Comparison of ENCODE assay signal across 21 mouse cellular contexts in genomic region chr8:57520186-57520786, GRCm38 (mm10). TPM values are rescaled to one million over a fixed set of nuclear protein-coding genes. Genes with fewer than 3 reads are reported as not detected.
DNase-seq lines count a peak whose midpoint lies in the region; ATAC-seq and TF ChIP-seq lines count a peak whose summit lies in the region.
"Had no signal": no experiment of that assay in that cellular context is flagged by ENCODE, and none has a peak within 500 bp of the region (broad histone marks: within the 10 kb centered on the region; RNA-seq: fewer than 3 reads in every experiment).

No protein-coding gene starts in this region.

- no peaks in the 10 kb centered on the region; the same call in 1 of the 2 replicates for H3K4me1 ChIP-seq in lung, adult 2 months (ENCODE audit: control insufficient read depth, insufficient read depth, low read length)
- peaks cover 46% of the 10 kb centered on the region for H3K4me1 ChIP-seq in liver, embryonic 13.5 days (replicated peaks)
- H3K4me1 ChIP-seq in midbrain, embryonic 14.5 days (ENCODE audit: control insufficient read depth, insufficient read depth, low read length), result no peaks in the 10 kb centered on the region
- H3K4me1 ChIP-seq: forebrain, embryonic 12.5 days; hindbrain, embryonic 15.5 days; limb, embryonic 15.5 days had no signal

- peak overlapping the region; percentile 83 for H3K27ac ChIP-seq in liver, embryonic 13.5 days
- H3K27ac ChIP-seq in midbrain, embryonic 14.5 days (replicated peaks; ENCODE audit: low read depth, low read length), result no peak overlapping the region
- H3K27ac ChIP-seq: forebrain, embryonic 12.5 days; hindbrain, embryonic 15.5 days; limb, embryonic 15.5 days had no signal

- intact Hi-C loops in left cerebral cortex, postnatal 10 days (cut with DNase I), result no loop called here

- peak overlapping the region; percentile 48 for H3K4me2 ChIP-seq in liver, embryonic 13.5 days
- no peak overlapping the region for H3K4me2 ChIP-seq in midbrain, embryonic 14.5 days (ENCODE audit: low read length)
- H3K4me2 ChIP-seq: forebrain, embryonic 12.5 days; hindbrain, embryonic 15.5 days; limb, embryonic 15.5 days had no signal

- peak; percentile 39 for ATAC-seq in common myeloid progenitor, adult 5-6 weeks (replicated peaks; ENCODE audit: low read depth, poor library complexity, severe bottlenecking)
- ATAC-seq in liver, embryonic 13.5 days (ENCODE audit: low read depth), result peak; percentile 74
- ATAC-seq in midbrain, embryonic 14.5 days (ENCODE audit: low FRiP score, low TSS enrichment), result no peak

- DNase-seq in lung, postnatal 36 days, result peak; percentile 27
- DNase-seq in lung, adult 2 months, result no peak
- DNase-seq in liver, embryonic 13.5 days, result peak; percentile 30
- no peak for DNase-seq in midbrain, embryonic 14.5 days
- DNase-seq in right cerebral cortex, postnatal 14 days, result no peak
- DNase-seq in left cerebral cortex, adult 8-10 months (ENCODE audit: low spot score in 2 of 2), result no peak
- DNase-seq in left cerebral cortex, postnatal 10 days (ENCODE audit: extremely low spot score in 1 of 2, low spot score in 2 of 2), result no peak
- DNase-seq: adrenal gland, postnatal 25 days; cerebellum, adult 2 months; cerebellum, postnatal 36 days; heart, adult 11 months; heart, postnatal 36 days; kidney, adult 11 months; kidney, postnatal 10 days; lung, postnatal 14 days; retina, postnatal 1 day; spleen, adult 18-20 months had no signal

- WGBS in lung, adult 2 months, result 63% methylated on average over 12 of the region's 12 CpGs
- 24% methylated on average over 12 of the region's 12 CpGs for WGBS in liver, embryonic 13.5 days (ENCODE audit: insufficient replicate concordance)
- WGBS in midbrain, embryonic 14.5 days, result 90% methylated on average over 12 of the region's 12 CpGs

- no peak for TF ChIP-seq CTCF in lung, adult 2 months (IDR thresholded peaks at IDR 0.05; ENCODE audit: insufficient read depth, low read length)

- peaks cover 47% of the 10 kb centered on the region for H3K36me3 ChIP-seq in liver, embryonic 13.5 days
- H3K36me3 ChIP-seq in midbrain, embryonic 14.5 days (ENCODE audit: control insufficient read depth, insufficient read depth, low read length), result 0 out of 2 replicates have a peak, but pooled peaks cover 4% of the 10 kb centered on the region
- H3K36me3 ChIP-seq: hindbrain, embryonic 15.5 days had no signal

- H3K4me3 ChIP-seq in lung, adult 2 months (replicated peaks; ENCODE audit: extremely low read depth, low read depth, low read length), result no peak overlapping the region
- 0 out of 2 replicates have a peak overlapping the region, but pooled peaks have one; percentile 6 for H3K4me3 ChIP-seq in liver, embryonic 13.5 days (replicated peaks)
- H3K4me3 ChIP-seq in midbrain, embryonic 14.5 days (replicated peaks; ENCODE audit: low read depth, low read length), result no peak overlapping the region
- H3K4me3 ChIP-seq: forebrain, embryonic 12.5 days; hindbrain, embryonic 15.5 days; limb, embryonic 15.5 days had no signal

- H3K27me3 ChIP-seq in liver, embryonic 13.5 days, result no peaks in the 10 kb centered on the region
- H3K27me3 ChIP-seq in midbrain, embryonic 14.5 days (ENCODE audit: control insufficient read depth, insufficient read depth, low read length), result no peaks in the 10 kb centered on the region
- H3K27me3 ChIP-seq: forebrain, embryonic 12.5 days; hindbrain, embryonic 15.5 days; limb, embryonic 15.5 days had no signal

- H3K9ac ChIP-seq in liver, embryonic 13.5 days, result peak overlapping the region; percentile 52
- H3K9ac ChIP-seq in midbrain, embryonic 14.5 days (replicated peaks; ENCODE audit: low read length), result no peak overlapping the region
- H3K9ac ChIP-seq: forebrain, embryonic 12.5 days; hindbrain, embryonic 15.5 days; limb, embryonic 15.5 days had no signal

- no peaks in the 10 kb centered on the region for H3K9me3 ChIP-seq in liver, embryonic 13.5 days (replicated peaks)
- H3K9me3 ChIP-seq in midbrain, embryonic 14.5 days (ENCODE audit: control insufficient read depth, low read length), result no peaks in the 10 kb centered on the region
- H3K9me3 ChIP-seq: forebrain, embryonic 12.5 days; hindbrain, embryonic 15.5 days; limb, embryonic 15.5 days had no signal

- no peak for TF ChIP-seq POLR2A in lung, adult 2 months (IDR thresholded peaks at IDR 0.05; ENCODE audit: borderline replicate concordance, extremely low read depth, low read depth, low read length)

RNA-seq across cellular contexts. Expression of gene Hmgb2, which starts 8.6 kb away (rescaled TPM):
- 4.0 and 5.8 TPM in 2 replicates for polyA plus RNA-seq in lung, adult 2 months (2012; rRNA removed)
- 391 and 402 TPM in 2 replicates for total RNA-seq in common myeloid progenitor, adult 5-6 weeks (2017)
- 404 and 474 TPM in 2 replicates for polyA plus RNA-seq in liver, embryonic 13.5 days (2015; fragmentation: Nextera tagmentation; extraction: Ambion mirVana)
- polyA plus RNA-seq in midbrain, embryonic 14.5 days (2014; fragmentation: Nextera tagmentation; extraction: Ambion mirVana), result 61.6 and 103 TPM in 2 replicates
- 1 to 10 TPM; 4.7 to 9.3 (median 5.8) TPM for total RNA-seq in left cerebral cortex, adult 8-10 months (2022)
- 10 to 100 TPM; 13.1 to 15.5 TPM for total RNA-seq in left cerebral cortex, postnatal 10 days (2021)

RNA-seq across cellular contexts. Expression of gene Sap30, which starts 32.6 kb away (rescaled TPM):
- 6.3 and 9.4 TPM in 2 replicates for polyA plus RNA-seq in lung, adult 2 months (2012; rRNA removed)
- 68.9 and 70.1 TPM in 2 replicates for total RNA-seq in common myeloid progenitor, adult 5-6 weeks (2017)
- 14.5 and 14.7 TPM in 2 replicates for polyA plus RNA-seq in liver, embryonic 13.5 days (2015; fragmentation: Nextera tagmentation; extraction: Ambion mirVana)
- polyA plus RNA-seq in midbrain, embryonic 14.5 days (2014; fragmentation: Nextera tagmentation; extraction: Ambion mirVana), result 41.6 and 52.2 TPM in 2 replicates
- 10 to 100 TPM in 1 of 4 experiments, 1 to 10 TPM in 3; 5.3 to 11.1 (median 8.1) TPM for total RNA-seq in left cerebral cortex, adult 8-10 months (2022)
- total RNA-seq in left cerebral cortex, postnatal 10 days (2021), result 1 to 10 TPM; 5.7 to 7.2 TPM

Comparison
In these comparisons a context has a peak if more than half of its experiments do, and no peak if none do; other contexts are left out.
1. DNase-seq: peak in lung, postnatal 36 days (single experiment) and liver, embryonic 13.5 days (single experiment); none in lung, adult 2 months (single experiment), midbrain, embryonic 14.5 days (single experiment), right cerebral cortex, postnatal 14 days (single experiment), left cerebral cortex, adult 8-10 months (0 of 2) and left cerebral cortex, postnatal 10 days (0 of 2).
2. RNA of gene Hmgb2, which starts 8.6 kb away (total RNA-seq): 391 to 402 TPM in common myeloid progenitor, adult 5-6 weeks; 13.1 to 15.5 TPM in left cerebral cortex, postnatal 10 days and 4.7 to 9.3 TPM in left cerebral cortex, adult 8-10 months; every median in the first group is over 10 times any median in the second.